Mouse (Mus musculus) heart, postnatal 0 days (tissue): ENCODE measurements at regions not wholly inside any gene's neighbourhood (a gene's known extent, or its start where the extent isn't known, plus 50 kb on each side); places are given as distances from the start of the nearest gene placed in this dataset.

Experiments used
- CTCF ChIP-seq: IDR thresholded peaks from 2 replicates; pipeline ENCODE4 v1.5.1; 2016; ENCODE audit warnings: antibody characterized with exemption, control low read depth, low read depth
- EP300 ChIP-seq: IDR thresholded peaks from 2 replicates; pipeline ENCODE4 v1.6.1; 2016; ENCODE audit warnings: antibody characterized with exemption, low read depth

- TF ChIP-seq CTCF, result no peak
- TF ChIP-seq EP300, result no peak
These were observed 93.6 kb downstream of the Foxb1 start for GRCm38 (mm10) chr9:69667064-69667533.
